Mouse (Mus musculus): ENCODE data around the gene Capn11. TPM values are rescaled to one million over a fixed set of nuclear protein-coding genes. Genes with fewer than 3 reads are reported as not detected.

Gene Capn11
- 0.06 TPM in 1 of 2 replicates, not detected in the other for polyA plus RNA-seq (2015; fragmentation: Nextera tagmentation; extraction: Ambion mirVana)

DNA sequence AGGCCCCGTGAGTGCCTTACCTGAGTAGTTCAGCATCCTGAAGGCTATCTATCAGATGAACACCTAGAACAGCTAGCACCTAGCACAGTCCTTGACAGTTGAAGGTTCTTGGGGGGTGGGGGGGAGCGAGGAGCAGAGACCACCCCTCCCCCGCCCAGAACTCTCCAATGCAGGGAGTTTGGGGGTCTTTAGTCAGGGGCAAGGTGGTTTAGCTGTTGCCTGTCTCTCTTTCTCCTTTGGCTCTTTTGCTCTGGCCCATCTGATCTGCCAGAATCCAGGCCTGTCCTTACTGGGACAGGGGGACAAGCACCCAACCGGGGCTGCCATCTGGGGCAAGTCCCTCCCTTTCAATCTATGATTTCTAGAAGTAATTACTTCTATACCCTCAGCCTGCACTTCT, at the start of gene Capn11:
Gene Capn11, minus strand, starts transcription at position 101 of the 400 bp plus-strand sequence.

DNA sequence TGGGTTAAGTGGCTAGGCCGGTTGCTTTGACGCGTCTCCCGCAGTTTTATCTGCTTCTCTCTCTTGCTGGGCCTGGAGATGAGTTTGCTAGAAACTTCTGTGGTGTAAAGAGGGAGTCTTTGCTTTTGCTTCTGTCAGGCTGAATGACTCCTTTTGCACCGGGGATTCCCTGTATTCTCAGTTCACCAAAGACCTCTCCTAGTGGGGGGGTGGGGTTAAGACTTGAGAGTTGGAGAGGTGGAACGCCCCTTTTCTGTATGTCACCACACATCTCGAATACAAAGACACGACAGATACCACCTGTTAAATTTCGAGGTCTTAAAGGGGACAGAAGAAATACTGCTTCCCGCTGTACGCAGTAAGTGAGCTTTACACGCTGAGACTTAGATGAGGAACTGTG, 27.6 kb upstream of the Capn11 start, which contains the start of gene Tmem63b:
Gene Tmem63b, minus strand, starts transcription at position 190 of the 400 bp plus-strand sequence.

DNA sequence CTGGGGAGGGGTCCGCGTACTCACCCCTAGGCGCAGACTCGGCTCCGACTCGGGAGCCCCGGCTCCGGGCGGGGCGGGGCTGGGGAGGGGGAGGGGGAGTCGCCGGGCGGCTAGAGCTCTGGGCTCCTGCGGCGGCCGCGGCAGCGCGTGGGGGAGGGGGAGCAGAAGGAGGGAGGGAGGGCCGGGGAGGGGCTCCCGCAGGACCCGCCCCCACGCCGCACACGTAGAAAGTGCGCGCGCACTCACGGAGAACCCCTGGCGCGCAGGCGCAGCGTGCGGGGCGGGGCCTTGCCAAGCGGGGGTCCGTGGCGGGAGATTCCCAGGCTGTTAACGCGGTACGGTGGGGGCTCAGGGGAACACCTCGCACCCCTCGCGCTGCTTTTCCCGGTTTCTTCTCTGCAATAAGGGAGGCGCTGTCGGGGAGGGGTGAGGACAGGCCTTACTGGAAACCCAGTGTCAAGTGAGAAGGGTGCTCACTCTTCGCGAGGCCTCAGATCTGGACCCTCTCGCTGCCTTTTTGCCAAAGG, 27.0 kb upstream of the Capn11 start, which contains the start of gene Mrpl14:
Gene Mrpl14, plus strand, starts transcription at position 230 of the 527 bp plus-strand sequence.

DNA sequence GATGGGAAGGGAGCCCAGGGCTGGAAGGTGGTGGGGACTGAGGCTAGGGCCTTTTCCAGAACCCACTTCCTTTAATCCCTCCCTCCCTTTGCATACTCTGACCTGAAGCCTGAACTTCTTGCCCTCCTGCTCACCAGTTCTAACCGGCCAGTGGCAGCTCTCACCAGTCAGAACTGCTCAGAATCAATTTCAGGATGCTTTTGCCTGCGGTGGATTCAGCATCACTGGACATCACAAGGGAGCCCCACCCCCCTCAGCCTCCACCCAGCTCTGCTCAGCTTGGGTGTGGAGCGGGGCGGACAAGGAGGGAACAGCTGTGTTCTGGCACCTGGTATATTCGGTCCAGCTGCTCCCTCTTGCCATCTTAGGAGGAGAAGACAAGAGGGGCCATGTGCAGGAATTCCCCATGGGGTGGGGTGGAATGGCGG, 57.2 kb downstream of the Capn11 start, which contains the start of gene Mymx:
Gene Mymx, minus strand, starts transcription at position 226 of the 428 bp plus-strand sequence.

DNA sequence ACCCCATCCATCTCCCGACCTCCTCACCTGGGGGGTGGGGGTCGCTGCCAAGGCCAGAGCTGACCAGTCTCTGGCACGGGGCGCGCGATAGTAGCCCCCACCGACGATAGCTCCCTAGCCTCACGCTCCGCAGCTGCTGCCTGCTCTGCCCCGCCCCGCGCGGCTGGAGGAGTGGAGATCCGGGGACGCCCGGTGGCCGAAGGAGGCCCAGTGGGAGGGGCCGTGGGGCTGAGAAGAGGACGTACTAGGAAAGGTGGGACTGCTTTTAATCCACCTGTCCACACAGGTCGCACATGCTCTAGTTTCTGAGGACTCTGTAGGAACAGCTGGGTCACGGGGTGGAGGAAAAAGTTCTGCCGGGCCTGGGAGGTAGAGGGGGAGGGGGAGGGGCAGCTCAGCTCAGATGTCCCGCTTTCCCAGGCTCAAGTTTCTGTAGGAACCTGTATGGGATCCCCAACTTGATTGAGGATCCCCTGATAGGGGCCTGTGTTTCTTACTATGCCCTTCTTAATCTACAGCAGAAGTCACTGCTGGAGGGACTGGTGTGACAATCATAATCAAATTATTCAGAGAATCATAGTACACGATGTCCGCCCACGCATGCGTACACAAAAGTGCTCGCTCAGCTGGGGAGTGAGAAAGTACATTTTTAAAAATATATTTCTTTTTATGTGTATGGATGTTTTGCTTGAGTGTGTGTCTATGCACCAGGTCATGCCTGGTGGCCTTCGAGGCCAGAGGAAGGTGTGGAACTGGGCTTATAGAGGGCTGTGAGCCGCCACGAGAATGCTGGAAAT, 59.5 kb downstream of the Capn11 start, which contains the start of gene Slc29a1:
Gene Slc29a1, minus strand, starts transcription at position 161 of the 797 bp plus-strand sequence.

Other genes starting within 250 kb of the Capn11 start
- 30.5 and 31.3 TPM in 2 replicates for gene Cdc5l, start 225.6 kb downstream of the Capn11 start, polyA plus RNA-seq (2015; fragmentation: Nextera tagmentation; extraction: Ambion mirVana)
- 0.27 TPM in 1 of 2 replicates, not detected in the other for gene Spats1, start 183.9 kb downstream of the Capn11 start, polyA plus RNA-seq (2015; fragmentation: Nextera tagmentation; extraction: Ambion mirVana)
- gene Aars2, start 152.5 kb downstream of the Capn11 start, polyA plus RNA-seq (2015; fragmentation: Nextera tagmentation; extraction: Ambion mirVana), result 7.2 and 7.8 TPM in 2 replicates
- gene Tcte1, start 135.9 kb downstream of the Capn11 start, polyA plus RNA-seq (2015; fragmentation: Nextera tagmentation; extraction: Ambion mirVana), result not detected in 2 replicates
- 0.05 and 0.06 TPM in 2 replicates for gene Tmem151b, start 109.6 kb downstream of the Capn11 start, polyA plus RNA-seq (2015; fragmentation: Nextera tagmentation; extraction: Ambion mirVana)
- gene Nfkbie, start 103.6 kb downstream of the Capn11 start, polyA plus RNA-seq (2015; fragmentation: Nextera tagmentation; extraction: Ambion mirVana), result 2.5 and 2.8 TPM in 2 replicates
- gene Slc35b2, start 95.5 kb downstream of the Capn11 start, polyA plus RNA-seq (2015; fragmentation: Nextera tagmentation; extraction: Ambion mirVana), result 66.6 and 73.4 TPM in 2 replicates
- 712 and 744 TPM in 2 replicates for gene Hsp90ab1, start 86.1 kb downstream of the Capn11 start, polyA plus RNA-seq (2015; fragmentation: Nextera tagmentation; extraction: Ambion mirVana)
- 133 and 148 TPM in 2 replicates for gene Slc29a1, start 59.7 kb downstream of the Capn11 start, polyA plus RNA-seq (2015; fragmentation: Nextera tagmentation; extraction: Ambion mirVana)
- 75.3 and 79.2 TPM in 2 replicates for gene Mymx, start 57.2 kb downstream of the Capn11 start, polyA plus RNA-seq (2015; fragmentation: Nextera tagmentation; extraction: Ambion mirVana)
- gene Mrpl14, start 27.0 kb upstream of the Capn11 start, polyA plus RNA-seq (2015; fragmentation: Nextera tagmentation; extraction: Ambion mirVana), result 128 and 135 TPM in 2 replicates
- 19.8 and 21.0 TPM in 2 replicates for gene Tmem63b, start 27.6 kb upstream of the Capn11 start, polyA plus RNA-seq (2015; fragmentation: Nextera tagmentation; extraction: Ambion mirVana)
- gene 1600014C23Rik, start 74.5 kb upstream of the Capn11 start, polyA plus RNA-seq (2015; fragmentation: Nextera tagmentation; extraction: Ambion mirVana), result not detected in 2 replicates